Comparison of ENCODE assay signal across 9 mouse cellular contexts in genomic region chr15:100914734-100915242, GRCm38 (mm10). TPM values are rescaled to one million over a fixed set of nuclear protein-coding genes. Genes with fewer than 3 reads are reported as not detected.
DNase-seq lines count a peak whose midpoint lies in the region; ATAC-seq and TF ChIP-seq lines count a peak whose summit lies in the region.
"Had no signal": no experiment of that assay in that cellular context is flagged by ENCODE, and none has a peak within 500 bp of the region (broad histone marks: within the 10 kb centered on the region; RNA-seq: fewer than 3 reads in every experiment).

No protein-coding gene starts in this region.

- under 1% methylated on average over 24 of the region's 24 CpGs for WGBS in lung, embryonic 14.5 days
- WGBS in small intestine, adult 2 months, result under 1% methylated on average over 24 of the region's 24 CpGs

- peak overlapping the region; percentile 67 for H3K4me2 ChIP-seq in lung, embryonic 14.5 days

- peak overlapping the region; percentile 28 for H3K4me3 ChIP-seq in lung, embryonic 14.5 days (ENCODE audit: low read depth, low read length)
- peak overlapping the region; percentile 38 for H3K4me3 ChIP-seq in small intestine, adult 2 months (ENCODE audit: low read depth, low read length)

- peak; percentile 75 for ATAC-seq in lung, embryonic 14.5 days (ENCODE audit: insufficient read depth)

- peak; percentile 53 for TF ChIP-seq CTCF in lung, embryonic 14.5 days (IDR thresholded peaks at IDR 0.05; ENCODE audit: low read depth)
- peak; percentile 23; the same call in 1 of the 2 replicates for TF ChIP-seq CTCF in small intestine, adult 2 months (IDR thresholded peaks at IDR 0.05; ENCODE audit: extremely low read depth, insufficient read length, insufficient replicate concordance, low read depth, low read length)

- H3K9ac ChIP-seq in lung, embryonic 14.5 days, result 0 out of 2 replicates have a peak overlapping the region, but pooled peaks have one; percentile 3

- no peaks in the 10 kb centered on the region for H3K27me3 ChIP-seq in lung, embryonic 14.5 days (ENCODE audit: insufficient read depth, low read length)
- peaks cover 6% of the 10 kb centered on the region for H3K27me3 ChIP-seq in small intestine, adult 2 months (ENCODE audit: control insufficient read depth, insufficient read depth, low read length)

- H3K36me3 ChIP-seq in lung, embryonic 14.5 days (ENCODE audit: insufficient read depth), result no peaks in the 10 kb centered on the region
- H3K36me3 ChIP-seq in small intestine, adult 2 months (ENCODE audit: control insufficient read depth, insufficient read depth, low read length), result no peaks in the 10 kb centered on the region

- no peaks in the 10 kb centered on the region for H3K4me1 ChIP-seq in lung, embryonic 14.5 days (ENCODE audit: insufficient read depth)
- H3K4me1 ChIP-seq in small intestine, adult 2 months (ENCODE audit: control insufficient read depth, insufficient read depth, insufficient read length, low read length), result no peaks in the 10 kb centered on the region

- H3K9me3 ChIP-seq in lung, embryonic 14.5 days (ENCODE audit: low read depth, low read length), result no peaks in the 10 kb centered on the region

- no peak for TF ChIP-seq POLR2A in small intestine, adult 2 months (IDR thresholded peaks at IDR 0.05; ENCODE audit: low read depth, low read length)

- H3K27ac ChIP-seq in lung, embryonic 14.5 days (ENCODE audit: low read depth), result no peak overlapping the region
- no peak overlapping the region for H3K27ac ChIP-seq in small intestine, adult 2 months (ENCODE audit: insufficient read depth, low read depth, low read length)

- DNase-seq in adrenal gland, adult 2 months, result peak; percentile 24
- no peak for DNase-seq in adrenal gland, adult 8-10 months
- peak; percentile 23 for DNase-seq in urinary bladder, postnatal 25 days (ENCODE audit: low spot score)
- no peak for DNase-seq in urinary bladder, postnatal 10 days (ENCODE audit: low spot score)
- DNase-seq in induced T-regulatory cell, adult 2 months (ENCODE audit: low read depth), result peak; percentile 62
- DNase-seq in lung, embryonic 14.5 days, result peak; percentile 74
- DNase-seq in layer of hippocampus, postnatal 14 days (ENCODE audit: low spot score in 2 of 2), result no peak

RNA-seq across cellular contexts. Expression of gene Scn8a, which starts 45.1 kb away (rescaled TPM):
- 1 to 10 TPM; 2.8 to 4.6 TPM for total RNA-seq in adrenal gland, adult 2 months (2021)
- polyA plus RNA-seq in adrenal gland, adult 2 months (2012; rRNA removed), result 1.6 and 2.4 TPM in 2 replicates
- 10 to 100 TPM in 2 of 4 experiments, 1 to 10 TPM in 2; 4.1 to 14.9 (median 8.5) TPM for total RNA-seq in adrenal gland, adult 8-10 months (2022)
- polyA plus RNA-seq in lung, embryonic 14.5 days (2014; fragmentation: Nextera tagmentation; extraction: Ambion mirVana), result 1.3 and 2.6 TPM in 2 replicates
- polyA plus RNA-seq in small intestine, adult 2 months (2012; rRNA removed), result 0.06 and 1.5 TPM in 2 replicates
- 100 to 1,000 TPM; 208 to 232 TPM for total RNA-seq in layer of hippocampus, postnatal 14 days (2021)
- polyA plus RNA-seq: C2C12 had no signal

Comparison
In these comparisons a context has a peak if more than half of its experiments do, and no peak if none do; other contexts are left out.
1. DNase-seq: peak in adrenal gland, adult 2 months (single experiment), urinary bladder, postnatal 25 days (single experiment), induced T-regulatory cell, adult 2 months (single experiment) and lung, embryonic 14.5 days (single experiment); none in adrenal gland, adult 8-10 months (single experiment), urinary bladder, postnatal 10 days (single experiment) and layer of hippocampus, postnatal 14 days (0 of 2).
2. RNA of gene Scn8a, which starts 45.1 kb away (total RNA-seq): 208 to 232 TPM in layer of hippocampus, postnatal 14 days; 4.1 to 14.9 TPM in adrenal gland, adult 8-10 months and 2.8 to 4.6 TPM in adrenal gland, adult 2 months; every median in the first group is over 10 times any median in the second.